Mouse (Mus musculus): ENCODE results near the gene Zkscan4.
"Not testable (repeated sequence)": the region's sequence is repeated elsewhere in the genome, so short reads cannot be mapped to it uniquely, and the experiment has no call there.

Gene Zkscan4

DNA sequence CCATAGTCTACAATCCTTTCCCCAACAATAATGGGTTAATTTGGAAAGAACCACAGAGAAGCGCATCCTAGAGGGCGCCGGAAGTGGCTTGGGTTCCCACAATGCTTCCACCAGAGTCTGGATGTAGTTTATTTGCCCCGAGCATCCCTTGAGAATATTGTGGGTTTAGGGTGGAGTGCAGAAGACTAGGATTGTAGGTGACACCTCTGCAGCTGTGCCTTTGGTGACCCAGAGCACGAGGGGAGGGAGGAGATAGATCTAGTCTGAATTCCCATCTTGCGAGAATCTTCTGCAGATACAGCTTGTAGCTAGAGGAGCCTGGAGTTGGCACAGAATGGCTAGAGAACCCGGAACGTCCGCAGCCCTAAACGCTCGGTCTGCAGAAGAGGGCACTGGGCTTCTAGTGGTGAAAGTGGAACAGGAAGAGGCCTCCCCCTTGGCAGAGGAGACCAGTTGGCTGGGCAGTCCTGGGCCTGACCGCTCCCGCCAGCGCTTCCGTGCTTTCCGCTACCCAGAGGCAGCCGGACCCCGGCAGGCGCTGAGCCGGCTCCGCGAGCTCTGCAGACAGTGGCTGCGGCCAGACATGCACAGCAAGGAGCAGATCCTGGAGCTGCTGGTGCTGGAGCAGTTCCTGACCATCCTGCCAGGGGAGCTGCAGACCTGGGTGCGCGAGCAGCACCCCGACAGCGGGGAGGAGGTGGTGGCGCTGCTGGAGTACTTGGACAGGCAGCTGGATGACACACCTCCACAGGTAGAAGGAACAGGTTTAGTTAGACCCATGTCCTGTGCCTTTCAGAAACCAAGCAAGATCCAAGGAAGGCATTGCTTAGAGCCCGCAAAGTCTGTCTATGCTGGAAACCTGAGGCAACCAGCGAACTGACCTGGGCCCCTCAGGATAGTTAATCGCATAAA lies at the start of gene Zkscan4, which contains the start of gene Gm10065:
Gene Zkscan4 (plus strand): TSS at position 149 of the 912 bp plus-strand sequence.
Gene Gm10065 (minus strand): TSS at position 683 of the 912 bp plus-strand sequence.
- peak; percentile 77 for DNase-seq

DNA sequence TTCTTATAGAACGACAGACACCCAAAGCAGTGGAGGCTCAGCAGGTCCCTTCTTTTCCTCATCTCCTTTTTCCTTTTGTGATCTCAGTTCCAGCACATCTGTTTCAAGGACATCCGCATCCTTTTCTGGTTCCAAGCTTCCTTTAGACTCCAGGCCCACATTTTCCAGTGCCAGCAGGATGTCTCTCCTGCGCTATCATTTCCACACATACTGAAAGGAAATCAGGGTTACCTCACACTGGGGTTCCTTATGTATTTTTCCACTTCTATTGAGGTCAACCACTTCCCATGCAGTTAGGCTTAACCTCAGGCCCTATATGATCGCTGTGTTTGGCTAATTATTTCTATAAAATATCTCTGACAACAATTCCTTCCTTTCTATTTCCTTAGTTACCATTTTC lies 43.2 kb upstream of the Zkscan4 start:
- no peak for DNase-seq

DNA sequence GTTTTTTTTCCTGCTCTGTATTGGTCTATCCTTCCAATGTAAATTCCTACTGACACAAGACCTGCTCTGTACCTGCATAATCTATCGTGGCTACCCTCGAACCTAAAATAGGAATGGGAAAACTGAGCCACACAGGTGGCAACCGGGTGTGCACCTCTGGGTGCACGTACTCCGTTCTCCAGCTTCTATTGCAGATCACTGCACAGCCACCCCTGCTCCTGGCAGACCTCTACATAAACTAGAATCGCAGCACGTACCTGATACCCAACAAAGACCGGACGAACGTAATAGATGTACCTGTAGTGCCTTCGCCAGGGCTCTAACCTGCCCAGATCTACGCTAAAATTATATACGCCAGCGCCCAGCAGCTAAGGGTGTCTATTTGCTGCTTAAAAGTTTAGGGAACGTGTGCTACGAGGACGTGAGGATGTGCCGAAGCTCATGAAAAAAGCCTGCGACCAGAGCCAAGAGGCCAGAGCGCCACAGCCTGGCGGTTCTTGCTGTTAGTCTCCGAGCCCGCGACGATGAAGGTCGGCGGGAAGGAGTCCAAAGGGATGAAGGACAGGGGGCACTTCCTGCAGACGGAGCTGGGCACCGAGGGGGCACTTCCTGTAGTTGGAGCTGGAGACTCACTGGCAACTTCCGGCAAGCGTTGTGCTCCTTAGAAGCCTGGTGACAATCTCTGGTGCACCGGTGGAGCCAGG lies 38.1 kb upstream of the Zkscan4 start, which contains the start of gene Pgbd1:
Gene Pgbd1 (minus strand): TSS at position 556 of the 704 bp plus-strand sequence.
- DNase-seq: peak; percentile 75

DNA sequence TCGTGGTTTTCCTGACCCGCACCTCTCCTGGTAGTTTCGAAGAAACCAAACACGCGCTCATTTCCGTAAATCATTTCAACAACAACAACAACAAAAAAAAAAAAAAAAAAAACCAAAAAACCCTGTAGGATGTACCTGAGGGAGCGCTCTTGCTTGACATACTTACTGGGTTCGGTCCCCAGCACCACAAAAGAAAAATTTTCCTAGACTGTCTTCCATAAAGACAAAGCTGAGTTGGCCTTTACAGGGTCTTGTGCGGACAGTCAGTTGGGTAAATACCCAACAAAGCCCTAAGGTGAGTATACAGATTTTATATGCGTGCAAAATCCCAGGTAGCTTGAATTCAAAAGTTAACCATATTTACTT lies 37.5 kb upstream of the Zkscan4 start:
- no peak for DNase-seq

DNA sequence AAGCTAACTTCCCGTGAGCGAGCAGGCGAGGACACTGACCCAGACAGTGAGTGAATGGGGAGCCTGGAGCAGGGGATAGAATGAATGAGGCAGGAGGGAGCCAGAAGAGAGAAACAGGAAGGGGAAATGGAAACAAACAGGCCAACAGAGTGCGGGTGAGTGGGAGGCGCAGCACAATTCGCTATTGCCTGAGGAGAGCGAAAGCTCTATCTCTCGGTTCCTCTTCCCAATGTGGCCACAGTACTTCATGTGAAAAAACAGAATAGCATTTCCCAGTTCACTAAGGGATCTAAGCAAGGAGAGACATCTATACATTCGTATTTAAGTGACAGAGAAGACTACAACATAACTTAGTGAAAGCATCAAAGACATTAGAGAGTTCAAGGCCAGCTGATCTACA lies 31.9 kb upstream of the Zkscan4 start:
- no peak for DNase-seq

DNA sequence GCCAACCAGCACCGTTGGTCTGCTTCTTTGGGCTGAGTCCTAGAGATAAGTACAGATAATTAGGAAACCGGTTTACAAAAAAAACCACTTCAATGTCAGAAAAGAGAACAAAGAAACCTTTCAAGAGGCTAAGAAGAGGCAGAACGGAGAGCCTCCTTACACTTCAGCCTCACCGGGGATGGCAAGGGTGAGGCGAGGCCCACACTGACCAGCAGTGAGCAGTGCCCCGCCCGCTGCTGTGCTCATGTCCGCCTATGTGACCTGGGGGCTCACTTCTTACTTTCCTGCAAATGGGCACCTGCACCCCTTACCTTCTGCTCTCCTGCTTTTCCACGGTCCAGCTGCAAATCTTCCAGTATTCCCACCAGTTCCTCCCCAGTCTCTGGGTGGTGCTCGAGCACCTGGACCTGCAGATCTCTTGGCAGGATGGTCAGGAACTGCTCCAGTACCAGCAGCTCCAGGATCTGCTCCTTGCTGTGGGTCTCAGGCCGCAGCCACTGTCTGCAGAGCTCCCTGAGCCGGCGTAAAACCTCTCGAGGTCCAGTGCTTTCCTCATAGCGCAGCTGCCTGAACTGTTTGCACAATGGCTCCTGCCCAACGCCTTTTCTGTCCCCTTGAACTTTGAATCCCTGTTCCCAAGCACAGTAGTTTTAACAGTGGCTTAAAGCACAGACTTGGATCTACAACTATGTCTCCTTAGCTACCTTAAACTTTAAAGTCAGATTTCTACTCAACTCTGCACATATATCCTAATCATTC lies 30.7 kb upstream of the Zkscan4 start:
- no peak for DNase-seq

DNA sequence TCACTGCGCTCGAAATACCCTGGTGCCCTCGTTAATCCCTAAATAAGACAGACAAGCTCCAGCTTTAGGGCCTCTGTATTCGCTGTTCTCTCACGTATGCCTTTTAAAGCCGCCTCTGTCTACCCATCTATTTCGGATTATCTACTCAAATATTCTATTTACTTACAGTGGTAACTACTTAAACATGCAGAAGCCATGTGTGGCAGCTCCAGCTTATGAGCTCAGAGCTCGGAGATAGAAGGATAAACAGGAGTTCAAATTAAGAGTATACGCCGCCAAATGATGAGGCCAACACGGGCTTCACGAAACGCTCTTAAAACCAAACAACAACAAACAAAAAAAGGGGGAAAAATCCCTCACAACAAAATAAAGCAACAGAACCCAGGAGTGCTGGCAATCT lies 25.7 kb upstream of the Zkscan4 start:
- DNase-seq: no peak

DNA sequence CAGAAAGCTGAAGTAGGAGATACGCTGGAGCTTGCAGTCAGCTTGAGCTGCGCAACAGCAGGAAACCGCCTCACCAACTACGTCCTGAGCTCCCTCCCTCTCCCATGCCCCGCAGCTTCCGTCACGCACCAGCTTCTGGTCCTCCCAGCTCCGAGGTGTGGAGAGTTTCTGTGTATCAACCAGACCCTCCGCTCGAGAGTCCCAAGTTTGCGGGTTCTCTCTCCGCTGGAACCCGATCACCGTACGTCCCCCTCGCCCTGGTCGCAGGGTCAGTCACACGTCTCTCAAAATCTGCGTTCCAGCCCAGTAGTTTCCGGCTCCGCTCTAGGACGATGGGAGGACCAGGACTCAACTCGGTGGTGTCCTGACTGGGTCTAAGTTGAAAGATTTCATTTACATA lies 25.3 kb upstream of the Zkscan4 start, which contains the start of gene Zscan26:
Gene Zscan26 (minus strand): TSS at position 282 of the 400 bp plus-strand sequence.
- DNase-seq: peak; percentile 82

DNA sequence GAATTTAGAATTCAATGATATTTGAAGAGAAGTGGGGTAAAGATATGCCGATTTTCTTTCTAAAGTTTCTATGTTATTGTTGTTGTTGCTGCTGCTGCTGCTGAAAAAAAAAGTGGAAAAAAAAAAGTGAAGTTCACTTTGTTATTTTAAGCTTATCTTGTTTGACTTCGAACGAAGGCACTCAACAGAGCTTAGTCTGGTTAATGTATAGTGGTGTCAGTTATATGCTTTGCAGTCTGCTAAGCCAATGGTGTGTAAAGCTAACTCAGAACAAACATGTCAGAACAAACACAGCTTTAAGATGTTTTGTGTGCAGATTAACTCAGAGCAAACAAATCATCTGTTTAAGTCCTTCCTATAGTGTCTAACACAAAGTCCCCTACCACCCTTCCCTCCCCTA lies 24.6 kb upstream of the Zkscan4 start:
- DNase-seq: no peak

DNA sequence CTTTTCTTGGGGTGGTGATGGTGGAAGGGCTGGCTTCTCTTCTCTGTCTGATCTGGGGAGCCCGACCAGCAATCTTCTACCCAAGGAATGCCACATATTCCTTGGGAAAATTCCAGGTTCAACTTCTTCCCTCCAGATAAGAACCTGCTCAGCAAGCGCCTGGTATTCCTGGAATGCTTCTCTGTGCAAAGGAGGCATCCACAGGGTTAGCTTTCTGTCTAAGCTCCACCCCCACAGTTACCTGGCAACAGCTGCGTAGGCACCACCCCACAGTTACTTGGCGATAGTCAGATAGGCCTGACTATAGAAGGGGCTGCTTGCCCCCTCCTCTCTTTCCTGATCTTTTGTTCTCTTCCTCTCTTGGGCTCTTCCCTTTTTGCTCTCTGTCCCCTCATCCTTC lies 22.4 kb upstream of the Zkscan4 start:
- no peak for DNase-seq

DNA sequence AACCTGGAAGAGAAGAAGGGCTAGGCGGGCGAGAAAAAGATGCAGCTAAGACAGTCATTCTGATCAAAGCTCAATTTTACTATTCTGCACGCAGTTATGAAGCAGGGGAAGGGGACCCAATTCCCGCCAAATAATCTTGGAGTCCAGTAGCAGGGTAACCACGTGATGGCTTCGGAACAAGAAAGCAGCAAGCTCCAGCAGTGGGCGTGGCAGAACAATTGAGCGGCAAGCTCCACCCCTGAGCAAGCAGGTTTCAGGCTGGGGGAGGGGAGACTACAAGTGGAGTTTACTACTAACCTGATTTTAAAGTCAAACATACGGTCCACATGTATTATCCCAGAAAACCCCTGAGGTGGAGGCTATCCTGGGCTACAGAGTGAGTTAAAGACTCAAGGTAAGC lies 16.2 kb upstream of the Zkscan4 start:
- not testable (repeated sequence) for DNase-seq

DNA sequence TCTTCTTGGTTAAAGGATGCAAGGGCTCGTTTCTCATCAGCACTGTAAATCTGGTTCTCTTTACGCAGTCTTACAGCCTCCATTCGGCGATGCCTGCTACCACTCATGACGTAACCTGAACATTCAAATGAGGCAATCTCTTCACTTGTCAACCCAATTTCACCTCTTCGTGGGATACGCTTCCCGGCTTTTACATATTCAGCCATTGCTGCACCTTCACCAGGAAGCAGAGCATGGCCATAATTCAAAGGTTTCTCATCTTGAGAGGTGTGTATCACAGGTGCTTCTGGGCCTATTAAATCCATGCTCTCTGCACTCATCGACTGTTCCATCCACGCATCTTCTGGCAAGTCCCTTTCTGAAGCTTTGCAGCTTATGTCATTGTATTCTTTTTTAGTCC lies 11.4 kb upstream of the Zkscan4 start:
- DNase-seq: no peak

DNA sequence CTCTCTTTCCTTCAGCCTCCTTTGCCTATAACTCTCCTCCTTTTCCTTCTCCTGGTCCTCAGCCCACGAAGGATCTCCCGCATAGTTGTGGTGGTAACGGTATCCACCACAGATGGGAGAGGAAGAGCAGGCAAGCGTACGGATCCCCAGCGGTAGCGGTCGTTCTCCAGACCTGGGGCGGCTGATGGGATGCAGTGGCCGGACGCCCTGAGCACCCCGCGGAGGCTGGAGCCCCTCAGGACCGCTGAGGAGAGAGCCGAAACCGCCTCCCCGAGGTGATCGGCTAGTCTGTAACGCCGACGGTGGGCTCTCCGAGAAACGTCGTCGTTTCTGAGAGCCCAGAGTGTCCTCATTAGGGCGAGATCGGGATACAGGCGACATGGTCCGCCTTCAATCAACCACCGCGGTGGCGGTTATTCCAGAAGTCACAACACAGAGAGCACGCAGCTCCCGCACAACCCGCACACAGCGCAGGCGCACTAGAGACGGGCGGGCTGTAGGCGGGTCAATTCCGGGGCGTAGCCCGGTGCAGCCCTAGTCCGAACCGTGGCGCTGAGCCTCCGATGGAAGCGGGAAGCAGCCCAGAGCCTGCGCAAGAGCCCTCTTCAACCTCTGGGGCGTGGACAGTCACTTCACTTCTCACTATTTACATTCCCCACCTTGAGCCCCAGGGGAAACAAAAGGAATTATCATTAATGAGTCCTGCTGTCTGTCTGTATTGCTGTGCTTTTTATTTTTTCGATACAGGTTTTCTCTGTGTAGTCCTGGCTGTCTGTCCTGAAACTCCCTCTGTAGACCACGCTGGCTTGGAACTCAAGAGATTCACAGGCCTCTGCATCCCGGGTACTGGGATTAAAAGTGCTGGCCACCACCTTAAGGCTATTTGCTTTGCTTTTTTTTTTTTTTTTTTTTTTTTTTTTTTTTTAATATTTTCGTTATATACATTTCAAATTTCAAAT lies 10.4 kb upstream of the Zkscan4 start, which contains the start of gene Nkapl:
Gene Nkapl (minus strand): TSS at position 449 of the 959 bp plus-strand sequence.
- DNase-seq: peak; percentile 82

DNA sequence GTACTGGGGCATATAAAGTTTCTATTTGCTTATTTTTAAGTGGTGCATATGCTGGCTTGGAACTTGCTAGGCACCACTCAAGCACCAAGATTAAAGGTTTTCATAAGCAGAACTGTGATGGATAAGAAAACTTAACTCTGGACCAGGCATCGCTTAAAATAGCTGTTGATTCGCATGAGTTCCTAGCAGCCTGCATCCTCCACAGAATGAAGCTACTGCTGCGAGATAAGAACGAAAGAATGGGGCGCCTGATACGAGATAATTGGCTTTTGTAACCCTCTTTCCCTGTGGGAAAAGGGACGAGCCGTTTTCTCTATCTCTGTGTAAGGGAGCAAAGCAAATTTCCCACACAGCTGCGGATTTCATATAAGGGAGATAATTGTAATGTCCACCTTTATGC lies 9.6 kb upstream of the Zkscan4 start:
- DNase-seq: no peak

DNA sequence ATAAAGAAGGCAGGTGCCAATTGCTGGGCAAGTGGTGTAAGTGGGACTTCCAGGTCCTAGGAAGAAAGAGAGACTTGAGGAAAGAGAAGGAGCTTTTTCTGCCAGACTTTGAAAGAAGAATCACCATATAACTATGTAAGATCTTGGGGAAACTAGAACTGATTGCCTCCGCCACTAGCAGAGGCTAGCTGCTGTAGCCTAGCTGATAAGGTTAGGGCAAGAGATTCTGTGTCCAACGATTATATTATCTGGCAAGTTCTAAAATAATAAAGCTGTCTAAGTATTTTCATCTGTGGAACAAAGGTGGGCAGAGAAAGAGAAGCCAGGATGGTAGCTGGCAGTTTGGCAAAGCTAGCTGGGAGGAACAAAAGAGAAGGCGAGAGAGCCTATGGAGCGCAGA lies 6.3 kb upstream of the Zkscan4 start:
- no peak for DNase-seq

DNA sequence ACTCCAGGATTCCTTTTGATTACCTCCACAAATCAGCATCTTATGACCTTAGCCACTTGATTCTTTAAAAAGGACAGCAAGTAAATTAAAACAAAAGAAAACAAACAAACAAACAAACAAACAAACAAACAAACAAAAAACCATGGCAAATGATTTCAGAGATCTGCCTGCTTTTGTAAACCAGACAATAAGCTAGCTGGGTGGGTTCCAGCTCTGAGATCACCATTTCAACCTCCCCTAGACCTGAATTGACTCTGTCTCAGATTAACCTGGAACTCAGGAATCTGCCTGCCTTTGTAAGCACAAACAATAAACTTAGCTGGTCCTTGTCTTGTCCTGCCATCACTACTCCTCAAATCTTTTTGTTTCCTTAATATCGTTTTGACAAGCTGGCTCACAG lies 8.2 kb downstream of the Zkscan4 start:
- no peak for DNase-seq

DNA sequence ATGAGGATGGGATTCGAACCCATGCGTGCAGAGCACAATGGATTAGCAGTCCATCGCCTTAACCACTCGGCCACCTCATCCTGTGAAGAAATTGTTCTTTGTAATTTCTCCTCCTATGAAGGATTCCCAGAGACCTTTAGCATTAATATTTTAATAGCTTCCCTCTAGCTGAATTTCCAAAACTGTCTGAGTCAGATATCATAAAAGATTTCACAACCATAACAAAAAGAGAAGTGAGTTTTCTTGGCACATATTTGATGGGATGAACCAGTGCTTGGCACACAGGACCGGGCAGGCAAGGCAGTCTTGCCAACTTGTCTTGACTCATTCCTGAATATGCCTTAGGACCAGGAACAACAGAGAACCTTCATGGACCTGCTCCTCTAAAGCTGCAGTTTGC lies 14.1 kb downstream of the Zkscan4 start:
- no peak for DNase-seq

DNA sequence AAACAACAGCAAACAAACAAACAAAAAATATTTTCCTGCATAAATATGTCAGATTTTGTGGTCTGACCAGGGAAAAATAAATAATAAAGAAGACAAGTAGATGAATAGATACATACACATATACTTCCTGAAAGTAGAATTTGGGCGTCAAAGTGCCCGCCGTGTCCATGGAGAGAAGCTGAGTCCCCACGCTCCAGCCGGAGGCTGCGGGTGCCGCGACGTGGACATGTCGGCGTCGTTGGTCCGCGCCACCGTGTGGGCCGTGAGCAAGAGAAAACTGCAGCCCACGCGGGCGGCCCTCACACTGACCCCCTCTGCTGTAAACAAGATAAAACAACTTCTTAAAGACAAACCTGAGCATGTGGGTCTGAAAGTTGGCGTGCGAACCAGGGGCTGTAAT lies 16.4 kb downstream of the Zkscan4 start, which contains the start of gene AK157302:
Gene AK157302 (plus strand): TSS at position 144 of the 400 bp plus-strand sequence.
- no peak for DNase-seq

DNA sequence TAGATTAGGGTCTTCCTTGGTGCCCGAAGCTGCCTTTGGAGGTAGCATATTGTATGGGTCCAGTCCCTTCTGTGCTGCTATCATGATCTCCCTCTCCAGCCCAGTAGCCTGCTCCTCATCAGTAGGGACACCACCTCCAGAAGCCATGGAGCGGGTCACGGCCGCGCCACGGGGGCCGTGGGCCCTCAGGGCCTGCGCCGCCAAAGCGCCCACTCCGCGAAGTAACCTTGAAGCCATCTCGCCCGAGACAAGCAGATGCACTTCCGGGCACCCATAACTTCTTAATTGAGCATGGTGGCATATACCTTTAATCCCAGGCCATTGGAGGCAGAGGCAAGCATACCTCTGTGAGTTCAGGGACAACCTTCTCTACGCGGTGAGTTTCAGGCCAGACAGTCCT lies 22.5 kb downstream of the Zkscan4 start, which contains the start of gene Gm11273:
Gene Gm11273 (minus strand): TSS at position 237 of the 400 bp plus-strand sequence.
- DNase-seq: not testable (repeated sequence)

DNA sequence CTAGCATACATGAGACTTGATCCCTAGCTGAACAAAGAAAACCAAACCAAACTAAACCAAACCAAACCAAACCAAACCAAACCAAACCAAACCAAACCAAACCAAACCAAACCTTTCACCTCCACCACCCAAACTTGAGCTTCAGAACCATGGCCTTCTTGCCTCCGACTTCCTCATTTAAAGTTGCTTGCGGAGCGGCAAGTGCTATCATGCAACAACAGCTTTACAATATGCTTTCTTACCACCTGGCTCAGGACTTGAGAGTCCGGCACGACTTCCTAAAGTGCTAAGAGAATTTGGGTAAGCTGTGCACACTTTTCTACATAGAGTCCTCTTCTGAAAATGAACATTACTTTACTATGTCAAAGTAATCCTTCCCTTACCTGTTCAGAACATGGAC lies 23.6 kb downstream of the Zkscan4 start:
- DNase-seq: no peak

DNA sequence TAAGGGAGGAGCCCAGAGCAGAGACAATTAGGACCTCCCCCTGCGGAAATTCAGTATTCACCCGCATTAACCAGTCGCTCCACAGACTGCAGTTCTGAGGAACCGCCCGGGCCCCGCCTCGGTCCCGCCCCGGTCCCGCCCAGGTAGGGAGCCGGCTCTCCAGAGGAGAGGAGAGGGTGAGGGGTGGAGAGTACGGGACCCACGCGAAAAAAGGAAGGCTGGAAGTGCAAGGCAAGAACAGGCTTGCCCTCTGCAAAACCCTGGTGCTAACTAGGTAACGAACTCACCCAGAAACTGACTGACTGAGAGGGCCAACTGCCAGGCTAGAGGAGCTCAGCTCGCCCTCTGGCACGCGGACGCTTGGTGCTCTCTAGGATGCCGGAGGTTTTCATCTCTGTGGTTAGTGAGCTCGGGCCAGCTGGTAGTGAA lies 27.5 kb downstream of the Zkscan4 start:
- peak; percentile 78 for DNase-seq

DNA sequence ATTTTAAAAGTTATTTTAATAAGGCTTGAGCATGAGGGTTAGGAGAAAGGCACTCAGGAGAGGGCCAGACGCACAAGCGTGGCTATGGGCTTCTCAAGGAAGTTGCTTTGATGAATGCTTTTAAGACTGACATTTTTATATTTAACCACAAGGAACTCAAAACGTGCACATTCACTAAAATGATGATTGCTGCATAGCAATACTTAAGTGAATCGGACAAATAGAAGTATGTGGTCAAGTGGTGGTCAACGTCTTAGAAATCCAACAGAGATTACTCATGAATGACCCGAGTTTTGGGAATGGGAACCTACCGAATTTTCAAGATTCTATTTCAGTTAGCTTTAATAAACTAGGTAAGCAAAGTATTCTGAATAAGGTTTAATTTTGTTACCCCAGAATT lies 51.4 kb downstream of the Zkscan4 start:
- DNase-seq: no peak

All from cerebellum, adult 8-10 months (tissue).